Mouse (Mus musculus) monocyte, adult 5-6 weeks (primary cell): Measurements from ENCODE around the gene Aatk. TPM values are rescaled to one million over a fixed set of nuclear protein-coding genes. Genes with fewer than 3 reads are reported as not detected.

Experiments used
- ATAC-seq: fragments of 153-309, 156-312 bp; replicated peaks from 2 replicates; pipeline ENCODE4 v1.8.0; 2017; ENCODE audit warnings: mild to moderate bottlenecking; ENCODE audit not compliant: low TSS enrichment, insufficient number of reproducible peaks, severe bottlenecking, poor library complexity, low FRiP score
- total RNA-seq: library from RNA; stranded (forward); fragments of 200-1000, 200-491, 200-594 nt; gene quantifications from 3 replicates; pipeline ENCODE4 v1.2.3, GENCODE M21; 2017

Aatk gene
- total RNA-seq, 1 experiment from 2014 or later, result 0.29 TPM

- ATAC-seq, result no peak
These were observed 9.2 kb upstream of the Aatk start for GRCm38 (mm10) chr11:120055953-120056732.

GRCm38 (mm10) chr11:120053846-120054245 is 6.9 kb upstream of the Aatk start:
- ATAC-seq, result no peak

- ATAC-seq, result no peak
These were observed 5.3 kb upstream of the Aatk start for GRCm38 (mm10) chr11:120052274-120052673.

GRCm38 (mm10) chr11:120051124-120051811 is 4.3 kb upstream of the Aatk start:
- no peak for ATAC-seq

GRCm38 (mm10) chr11:120049067-120049466 is 2.1 kb upstream of the Aatk start:
- ATAC-seq, result no peak

GRCm38 (mm10) chr11:120048252-120048556 is 1.2 kb upstream of the Aatk start:
- ATAC-seq, result no peak

- ATAC-seq, result no peak
These were observed 724 bp upstream of the Aatk start for GRCm38 (mm10) chr11:120047531-120048251.

- ATAC-seq, result no peak
These were observed 971 bp downstream of the Aatk start for GRCm38 (mm10) chr11:120045839-120046552.

GRCm38 (mm10) chr11:120045341-120045740 is 1.6 kb downstream of the Aatk start:
- ATAC-seq, result no peak

- peak; percentile 48; the same call in 1 of the 2 replicates for ATAC-seq
These were observed 4.7 kb downstream of the Aatk start for GRCm38 (mm10) chr11:120042141-120042838.

- peak; percentile 74 for ATAC-seq
These were observed 5.5 kb downstream of the Aatk start for GRCm38 (mm10) chr11:120041191-120042123.

- no peak for ATAC-seq
These were observed 6.5 kb downstream of the Aatk start for GRCm38 (mm10) chr11:120040440-120040839.

- ATAC-seq, result no peak
These were observed 7.4 kb downstream of the Aatk start for GRCm38 (mm10) chr11:120039581-120039980.

- peak; percentile 56 for ATAC-seq
These were observed 12.2 kb downstream of the Aatk start for GRCm38 (mm10) chr11:120034762-120035161.

GRCm38 (mm10) chr11:120034306-120034705 is 12.7 kb downstream of the Aatk start:
- ATAC-seq, result no peak

- ATAC-seq, result no peak
These were observed 13.5 kb downstream of the Aatk start for GRCm38 (mm10) chr11:120033473-120033872.

GRCm38 (mm10) chr11:120032052-120032451 is 14.9 kb downstream of the Aatk start:
- no peak for ATAC-seq
